Mouse (Mus musculus): ENCODE measurements at regions not wholly inside any gene's neighbourhood (a gene's known extent, or its start where the extent isn't known, plus 50 kb on each side); places are given as distances from the start of the nearest gene placed in this dataset.

GRCm38 (mm10) chr13:53756970-53757530 lies 284.2 kb upstream of the Msx2 start:
- Histone ChIP-seq H3K4me1 (ENCODE audit: control insufficient read depth, insufficient read depth, low read length) (no peaks in the 10 kb centered on the region), H3K4me2 (ENCODE audit: low read depth, low read length) (no peak overlapping the region), H3K27ac (ENCODE audit: low read depth, low read length) (no peak overlapping the region), H3K27me3 (ENCODE audit: control insufficient read depth, insufficient read depth, low read length) (no peaks in the 10 kb centered on the region), H3K4me3 (ENCODE audit: low read depth, low read length) (no peak overlapping the region), H3K36me3 (ENCODE audit: control insufficient read depth, insufficient read depth, low read length) (no peaks in the 10 kb centered on the region), H3K9me3 (ENCODE audit: control insufficient read depth, low read length) (no peaks in the 10 kb centered on the region), H3K9ac (replicated peaks; ENCODE audit: low read depth, low read length) (no peak overlapping the region)
- 28% methylated on average over 13 of the region's 13 CpGs for WGBS
- no peak for ATAC-seq (ENCODE audit: low read depth)

- Histone ChIP-seq H3K9ac (replicated peaks; ENCODE audit: low read depth, low read length) (no peak overlapping the region), H3K27ac (ENCODE audit: low read depth, low read length) (no peak overlapping the region), H3K36me3 (ENCODE audit: control insufficient read depth, insufficient read depth, low read length) (no peaks in the 10 kb centered on the region), H3K4me1 (ENCODE audit: control insufficient read depth, insufficient read depth, low read length) (no peaks in the 10 kb centered on the region), H3K4me3 (ENCODE audit: low read depth, low read length) (no peak overlapping the region), H3K9me3 (ENCODE audit: control insufficient read depth, low read length) (no peaks in the 10 kb centered on the region), H3K27me3 (ENCODE audit: control insufficient read depth, insufficient read depth, low read length) (no peaks in the 10 kb centered on the region), H3K4me2 (ENCODE audit: low read depth, low read length) (no peak overlapping the region)
- ATAC-seq (ENCODE audit: low read depth), result no peak
- WGBS, result 70% methylated on average over 11 of the region's 11 CpGs
Measured at GRCm38 (mm10) chr13:53755046-53755615, 282.3 kb upstream of the Msx2 start.

GRCm38 (mm10) chr13:53753049-53753448 lies 280.2 kb upstream of the Msx2 start:
- WGBS, result 51% methylated on average over 6 of the region's 6 CpGs
- no peak for ATAC-seq (ENCODE audit: low read depth)
- Histone ChIP-seq H3K9ac (replicated peaks; ENCODE audit: low read depth, low read length) (no peak overlapping the region), H3K4me1 (ENCODE audit: control insufficient read depth, insufficient read depth, low read length) (no peaks in the 10 kb centered on the region), H3K4me2 (ENCODE audit: low read depth, low read length) (no peak overlapping the region), H3K9me3 (ENCODE audit: control insufficient read depth, low read length) (no peaks in the 10 kb centered on the region), H3K27me3 (ENCODE audit: control insufficient read depth, insufficient read depth, low read length) (no peaks in the 10 kb centered on the region), H3K36me3 (ENCODE audit: control insufficient read depth, insufficient read depth, low read length) (no peaks in the 10 kb centered on the region), H3K27ac (ENCODE audit: low read depth, low read length) (no peak overlapping the region), H3K4me3 (ENCODE audit: low read depth, low read length) (no peak overlapping the region)

GRCm38 (mm10) chr13:53740981-53741380 lies 268.1 kb upstream of the Msx2 start:
- H3K36me3 ChIP-seq (ENCODE audit: control insufficient read depth, insufficient read depth, low read length), result no peaks in the 10 kb centered on the region
- no peak for ATAC-seq (ENCODE audit: low read depth)
- H3K27ac ChIP-seq (ENCODE audit: low read depth, low read length), result no peak overlapping the region
- no peaks in the 10 kb centered on the region for H3K9me3 ChIP-seq (ENCODE audit: control insufficient read depth, low read length)
- no peaks in the 10 kb centered on the region for H3K4me1 ChIP-seq (ENCODE audit: control insufficient read depth, insufficient read depth, low read length)
- H3K27me3 ChIP-seq (ENCODE audit: control insufficient read depth, insufficient read depth, low read length), result no peaks in the 10 kb centered on the region
- no peak overlapping the region for H3K4me2 ChIP-seq (ENCODE audit: low read depth, low read length)
- no peak overlapping the region for H3K4me3 ChIP-seq (ENCODE audit: low read depth, low read length)
- WGBS, result 90% methylated on average over 6 of the region's 6 CpGs
- H3K9ac ChIP-seq (replicated peaks; ENCODE audit: low read depth, low read length), result no peak overlapping the region

- no peak overlapping the region for H3K9ac ChIP-seq (replicated peaks; ENCODE audit: low read depth, low read length)
- H3K27ac ChIP-seq (ENCODE audit: low read depth, low read length), result no peak overlapping the region
- no peaks in the 10 kb centered on the region for H3K27me3 ChIP-seq (ENCODE audit: control insufficient read depth, insufficient read depth, low read length)
- 55% methylated on average over 3 of the region's 3 CpGs for WGBS
- H3K4me3 ChIP-seq (ENCODE audit: low read depth, low read length), result no peak overlapping the region
- H3K9me3 ChIP-seq (ENCODE audit: control insufficient read depth, low read length), result no peaks in the 10 kb centered on the region
- ATAC-seq (ENCODE audit: low read depth), result no peak
- no peaks in the 10 kb centered on the region for H3K36me3 ChIP-seq (ENCODE audit: control insufficient read depth, insufficient read depth, low read length)
- H3K4me2 ChIP-seq (ENCODE audit: low read depth, low read length), result no peak overlapping the region
- no peaks in the 10 kb centered on the region for H3K4me1 ChIP-seq (ENCODE audit: control insufficient read depth, insufficient read depth, low read length)
Measured at GRCm38 (mm10) chr13:53739127-53739526, 266.3 kb upstream of the Msx2 start.

- Histone ChIP-seq H3K27ac (ENCODE audit: low read depth, low read length) (no peak overlapping the region), H3K4me3 (ENCODE audit: low read depth, low read length) (no peak overlapping the region), H3K9ac (replicated peaks; ENCODE audit: low read depth, low read length) (no peak overlapping the region), H3K9me3 (ENCODE audit: control insufficient read depth, low read length) (no peaks in the 10 kb centered on the region), H3K4me1 (ENCODE audit: control insufficient read depth, insufficient read depth, low read length) (no peaks in the 10 kb centered on the region), H3K36me3 (ENCODE audit: control insufficient read depth, insufficient read depth, low read length) (no peaks in the 10 kb centered on the region), H3K27me3 (ENCODE audit: control insufficient read depth, insufficient read depth, low read length) (no peaks in the 10 kb centered on the region), H3K4me2 (ENCODE audit: low read depth, low read length) (no peak overlapping the region)
- WGBS, result 56% methylated on average over 4 of the region's 4 CpGs
- ATAC-seq (ENCODE audit: low read depth), result no peak
Measured at GRCm38 (mm10) chr13:53734944-53735343, 262.1 kb upstream of the Msx2 start.

- H3K9ac ChIP-seq (replicated peaks; ENCODE audit: low read depth, low read length), result no peak overlapping the region
- no peaks in the 10 kb centered on the region for H3K27me3 ChIP-seq (ENCODE audit: control insufficient read depth, insufficient read depth, low read length)
- no peak overlapping the region for H3K4me3 ChIP-seq (ENCODE audit: low read depth, low read length)
- no peaks in the 10 kb centered on the region for H3K9me3 ChIP-seq (ENCODE audit: control insufficient read depth, low read length)
- H3K4me2 ChIP-seq (ENCODE audit: low read depth, low read length), result no peak overlapping the region
- H3K36me3 ChIP-seq (ENCODE audit: control insufficient read depth, insufficient read depth, low read length), result no peaks in the 10 kb centered on the region
- no peaks in the 10 kb centered on the region for H3K4me1 ChIP-seq (ENCODE audit: control insufficient read depth, insufficient read depth, low read length)
- 78% methylated on average over 10 of the region's 10 CpGs for WGBS
- ATAC-seq (ENCODE audit: low read depth), result no peak
- H3K27ac ChIP-seq (ENCODE audit: low read depth, low read length), result no peak overlapping the region
Measured at GRCm38 (mm10) chr13:53730259-53730902, 257.5 kb upstream of the Msx2 start.

GRCm38 (mm10) chr13:53729848-53730247 lies 257.0 kb upstream of the Msx2 start:
- Histone ChIP-seq H3K4me2 (ENCODE audit: low read depth, low read length) (no peak overlapping the region), H3K4me1 (ENCODE audit: control insufficient read depth, insufficient read depth, low read length) (no peaks in the 10 kb centered on the region), H3K36me3 (ENCODE audit: control insufficient read depth, insufficient read depth, low read length) (no peaks in the 10 kb centered on the region), H3K9ac (replicated peaks; ENCODE audit: low read depth, low read length) (no peak overlapping the region), H3K27ac (ENCODE audit: low read depth, low read length) (no peak overlapping the region), H3K27me3 (ENCODE audit: control insufficient read depth, insufficient read depth, low read length) (no peaks in the 10 kb centered on the region), H3K9me3 (ENCODE audit: control insufficient read depth, low read length) (no peaks in the 10 kb centered on the region), H3K4me3 (ENCODE audit: low read depth, low read length) (no peak overlapping the region)
- ATAC-seq (ENCODE audit: low read depth), result no peak
- 93% methylated on average over 7 of the region's 7 CpGs for WGBS

GRCm38 (mm10) chr13:53726031-53726430 lies 253.2 kb upstream of the Msx2 start:
- Histone ChIP-seq H3K9ac (replicated peaks; ENCODE audit: low read depth, low read length) (no peak overlapping the region), H3K4me1 (ENCODE audit: control insufficient read depth, insufficient read depth, low read length) (no peaks in the 10 kb centered on the region), H3K4me2 (ENCODE audit: low read depth, low read length) (no peak overlapping the region), H3K27me3 (ENCODE audit: control insufficient read depth, insufficient read depth, low read length) (no peaks in the 10 kb centered on the region), H3K36me3 (ENCODE audit: control insufficient read depth, insufficient read depth, low read length) (no peaks in the 10 kb centered on the region), H3K27ac (ENCODE audit: low read depth, low read length) (no peak overlapping the region), H3K9me3 (ENCODE audit: control insufficient read depth, low read length) (no peaks in the 10 kb centered on the region), H3K4me3 (ENCODE audit: low read depth, low read length) (no peak overlapping the region)
- WGBS, result 81% methylated on average over 4 of the region's 4 CpGs
- no peak for ATAC-seq (ENCODE audit: low read depth)
